Mouse (Mus musculus): Measurements from ENCODE around the gene Arhgap10. TPM values are rescaled to one million over a fixed set of nuclear protein-coding genes. Genes with fewer than 3 reads are reported as not detected.
A peak's percentile ranks its signal among the peaks of the same experiment; 100 is the strongest.

The Arhgap10 gene
- polyA plus RNA-seq, 1 experiment from 2014 or later: 39.1 TPM

GRCm38 (mm10) chr8:77526130-77526529 is 8.4 kb upstream of the Arhgap10 start:
- Histone ChIP-seq H3K4me3 (no peak overlapping the region), H3K27ac (no peak overlapping the region), H3K36me3 (no peaks in the 10 kb centered on the region), H3K4me1 (peaks cover 24% of the 10 kb centered on the region), H3K9me3 (replicated peaks) (no peaks in the 10 kb centered on the region), H3K27me3 (ENCODE audit: low read depth, poor library complexity, severe bottlenecking) (no peaks in the 10 kb centered on the region)
- DNase-seq (ENCODE audit: low spot score): no peak
- 91% methylated on average over 8 of the region's 8 CpGs for WGBS

- Histone ChIP-seq H3K36me3 (no peaks in the 10 kb centered on the region), H3K27me3 (ENCODE audit: low read depth, poor library complexity, severe bottlenecking) (no peaks in the 10 kb centered on the region), H3K27ac (no peak overlapping the region), H3K9me3 (replicated peaks) (no peaks in the 10 kb centered on the region), H3K4me1 (peaks cover 26% of the 10 kb centered on the region), H3K4me3 (no peak overlapping the region)
- DNase-seq (ENCODE audit: low spot score): no peak
- WGBS: 97% methylated on average over 2 of the region's 2 CpGs
These were observed 7.2 kb upstream of the Arhgap10 start for GRCm38 (mm10) chr8:77524906-77525305.

- Histone ChIP-seq H3K27me3 (ENCODE audit: low read depth, poor library complexity, severe bottlenecking) (no peaks in the 10 kb centered on the region), H3K36me3 (no peaks in the 10 kb centered on the region), H3K27ac (peak overlapping the region; percentile 34; the same call in 1 of the 2 replicates), H3K9me3 (replicated peaks) (no peaks in the 10 kb centered on the region), H3K4me1 (peaks cover 33% of the 10 kb centered on the region), H3K4me3 (no peak overlapping the region)
- DNase-seq (ENCODE audit: low spot score): no peak
- 70% methylated on average over 14 of the region's 14 CpGs for WGBS
These were observed 6.4 kb upstream of the Arhgap10 start for GRCm38 (mm10) chr8:77524018-77524615.

GRCm38 (mm10) chr8:77522984-77523383 is 5.2 kb upstream of the Arhgap10 start:
- Histone ChIP-seq H3K36me3 (no peaks in the 10 kb centered on the region), H3K4me1 (peaks cover 44% of the 10 kb centered on the region), H3K27me3 (ENCODE audit: low read depth, poor library complexity, severe bottlenecking) (no peaks in the 10 kb centered on the region), H3K9me3 (replicated peaks) (no peaks in the 10 kb centered on the region), H3K27ac (0 out of 2 replicates have a peak overlapping the region, but pooled peaks have one; percentile 20), H3K4me3 (no peak overlapping the region)
- WGBS: 67% methylated on average over 8 of the region's 8 CpGs
- DNase-seq (ENCODE audit: low spot score): no peak

- H3K27ac ChIP-seq: no peak overlapping the region
- 71% methylated on average over 8 of the region's 8 CpGs for WGBS
- DNase-seq (ENCODE audit: low spot score): no peak
- no peaks in the 10 kb centered on the region for H3K27me3 ChIP-seq (ENCODE audit: low read depth, poor library complexity, severe bottlenecking)
- H3K4me3 ChIP-seq: no peak overlapping the region
- H3K4me1 ChIP-seq: peaks cover 52% of the 10 kb centered on the region
- no peaks in the 10 kb centered on the region for H3K36me3 ChIP-seq
- no peaks in the 10 kb centered on the region for H3K9me3 ChIP-seq (replicated peaks)
These were observed 3.5 kb upstream of the Arhgap10 start for GRCm38 (mm10) chr8:77521028-77521785.

GRCm38 (mm10) chr8:77520601-77521000 is 2.8 kb upstream of the Arhgap10 start:
- WGBS: 94% methylated on average over 4 of the region's 4 CpGs

GRCm38 (mm10) chr8:77518201-77519115 is 705 bp upstream of the Arhgap10 start:
- WGBS: 2% methylated on average over 33 of the region's 33 CpGs
- peaks cover 72% of the 10 kb centered on the region for H3K4me1 ChIP-seq
- no peaks in the 10 kb centered on the region for H3K27me3 ChIP-seq (ENCODE audit: low read depth, poor library complexity, severe bottlenecking)
- no peaks in the 10 kb centered on the region for H3K36me3 ChIP-seq
- peak overlapping the region; percentile 73 for H3K4me3 ChIP-seq
- H3K27ac ChIP-seq: peak overlapping the region; percentile 94
- H3K9me3 ChIP-seq (replicated peaks): no peaks in the 10 kb centered on the region
- DNase-seq (ENCODE audit: low spot score): no peak

More at GRCm38 (mm10) chr8:77520601-77521000, 2.8 kb upstream of the Arhgap10 start:
- Histone ChIP-seq H3K27me3 (ENCODE audit: low read depth, poor library complexity, severe bottlenecking) (no peaks in the 10 kb centered on the region), H3K27ac (no peak overlapping the region), H3K4me1 (peaks cover 58% of the 10 kb centered on the region), H3K4me3 (no peak overlapping the region), H3K36me3 (no peaks in the 10 kb centered on the region), H3K9me3 (replicated peaks) (no peaks in the 10 kb centered on the region)
- no peak for DNase-seq (ENCODE audit: low spot score)

- peaks cover 75% of the 10 kb centered on the region for H3K4me1 ChIP-seq
- no peaks in the 10 kb centered on the region for H3K9me3 ChIP-seq (replicated peaks)
- no peaks in the 10 kb centered on the region for H3K36me3 ChIP-seq
- H3K27ac ChIP-seq: peak overlapping the region; percentile 94
- H3K27me3 ChIP-seq (ENCODE audit: low read depth, poor library complexity, severe bottlenecking): no peaks in the 10 kb centered on the region
- WGBS: 3% methylated on average over 10 of the region's 10 CpGs
- DNase-seq (ENCODE audit: low spot score): peak; percentile 52
- H3K4me3 ChIP-seq: peak overlapping the region; percentile 73
These were observed 908 bp downstream of the Arhgap10 start for GRCm38 (mm10) chr8:77516845-77517244.

GRCm38 (mm10) chr8:77515786-77516185 is 2.0 kb downstream of the Arhgap10 start:
- no peaks in the 10 kb centered on the region for H3K9me3 ChIP-seq (replicated peaks)
- H3K27ac ChIP-seq: peak overlapping the region; percentile 66
- 52% methylated on average over 8 of the region's 8 CpGs for WGBS
- H3K27me3 ChIP-seq (ENCODE audit: low read depth, poor library complexity, severe bottlenecking): no peaks in the 10 kb centered on the region
- peaks cover 74% of the 10 kb centered on the region for H3K4me1 ChIP-seq
- no peaks in the 10 kb centered on the region for H3K36me3 ChIP-seq
- peak overlapping the region; percentile 73 for H3K4me3 ChIP-seq
- no peak for DNase-seq (ENCODE audit: low spot score)

- no peaks in the 10 kb centered on the region for H3K27me3 ChIP-seq (ENCODE audit: low read depth, poor library complexity, severe bottlenecking)
- no peaks in the 10 kb centered on the region for H3K36me3 ChIP-seq
- no peaks in the 10 kb centered on the region for H3K9me3 ChIP-seq (replicated peaks)
- no peak overlapping the region for H3K27ac ChIP-seq
- no peak for DNase-seq (ENCODE audit: low spot score)
- no peak overlapping the region for H3K4me3 ChIP-seq
- WGBS: 89% methylated on average over 8 of the region's 8 CpGs
- peaks cover 78% of the 10 kb centered on the region for H3K4me1 ChIP-seq
These were observed 2.6 kb downstream of the Arhgap10 start for GRCm38 (mm10) chr8:77515201-77515600.

GRCm38 (mm10) chr8:77511750-77512493 is 5.8 kb downstream of the Arhgap10 start:
- no peak for DNase-seq (ENCODE audit: low spot score)
- no peak overlapping the region for H3K4me3 ChIP-seq
- peak overlapping the region; percentile 50; the same call in 1 of the 2 replicates for H3K27ac ChIP-seq
- WGBS: 55% methylated on average over 13 of the region's 13 CpGs
- H3K9me3 ChIP-seq (replicated peaks): no peaks in the 10 kb centered on the region
- H3K36me3 ChIP-seq: no peaks in the 10 kb centered on the region
- H3K27me3 ChIP-seq (ENCODE audit: low read depth, poor library complexity, severe bottlenecking): no peaks in the 10 kb centered on the region
- peaks cover 71% of the 10 kb centered on the region for H3K4me1 ChIP-seq

- Histone ChIP-seq H3K4me1 (peaks cover 60% of the 10 kb centered on the region), H3K36me3 (peaks cover 8% of the 10 kb centered on the region), H3K27me3 (ENCODE audit: low read depth, poor library complexity, severe bottlenecking) (no peaks in the 10 kb centered on the region), H3K9me3 (replicated peaks) (no peaks in the 10 kb centered on the region), H3K4me3 (no peak overlapping the region), H3K27ac (no peak overlapping the region)
- WGBS: 85% methylated on average over 3 of the region's 3 CpGs
- DNase-seq (ENCODE audit: low spot score): no peak
These were observed 7.3 kb downstream of the Arhgap10 start for GRCm38 (mm10) chr8:77510426-77510825.
